Mouse (Mus musculus): ENCODE measurements around the gene Asb2. TPM values are rescaled to one million over a fixed set of nuclear protein-coding genes. Genes with fewer than 3 reads are reported as not detected.
A peak's percentile ranks its signal among the peaks of the same experiment; 100 is the strongest.

Gene Asb2
- polyA plus RNA-seq, 2 experiments, result 2.5 to 3.6 TPM

DNA sequence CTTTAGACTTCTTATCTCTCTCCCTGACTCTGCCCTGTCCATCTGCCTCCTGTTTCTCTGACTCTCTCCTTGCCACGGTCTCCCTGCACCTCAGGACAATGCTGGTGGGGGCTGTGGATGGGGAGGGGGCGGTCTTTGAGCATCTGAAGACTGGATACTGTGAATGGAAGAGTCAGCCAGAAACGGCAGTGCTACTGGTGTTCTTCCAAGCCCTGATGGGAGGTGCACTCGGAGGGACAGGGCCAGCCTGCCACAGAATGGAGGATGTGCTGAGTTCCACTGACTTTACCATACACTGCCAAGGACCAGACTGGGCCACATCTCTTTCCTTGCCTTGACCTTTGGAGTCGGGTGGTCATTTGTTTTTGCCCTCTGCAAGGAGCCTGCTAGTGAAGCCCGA lies 72.9 kb downstream of the Asb2 start:
- H3K4me2 ChIP-seq (ENCODE audit: low read depth), result no peak overlapping the region
- no peaks in the 10 kb centered on the region for H3K27me3 ChIP-seq (ENCODE audit: control insufficient read depth, insufficient read depth, low read length)
- H3K4me1 ChIP-seq (replicated peaks; ENCODE audit: control insufficient read depth in 2 of 2, insufficient read depth in 2 of 2, low read length in 1 of 2), result peaks cover 0 to 5% of the 10 kb centered on the region in 2 experiments; a peak in 1 of 4 replicates
- no peaks in the 10 kb centered on the region for H3K36me3 ChIP-seq (replicated peaks; ENCODE audit: control insufficient read depth, insufficient read depth, low read depth)
- no peak overlapping the region for H3K9ac ChIP-seq (replicated peaks)
- ATAC-seq (ENCODE audit: insufficient read depth) (no peak), DNase-seq (ENCODE audit: low read depth in 3 of 3, low spot score in 3 of 3) (no peak)
- H3K27ac ChIP-seq, result no peak overlapping the region
- 41% methylated on average over 6 of the region's 6 CpGs for WGBS (ENCODE audit: insufficient replicate concordance)
- no peaks in the 10 kb centered on the region for H3K9me3 ChIP-seq (ENCODE audit: control insufficient read depth, low read length)
- no peak for TF ChIP-seq EP300 (IDR thresholded peaks at IDR 0.05; ENCODE audit: low read depth)
- TF ChIP-seq CTCF (IDR thresholded peaks at IDR 0.05; ENCODE audit: low read depth), result no peak
- H3K4me3 ChIP-seq (ENCODE audit: insufficient read depth in 1 of 2, low read depth in 2 of 2, low read length in 2 of 2), result no peak overlapping the region

DNA sequence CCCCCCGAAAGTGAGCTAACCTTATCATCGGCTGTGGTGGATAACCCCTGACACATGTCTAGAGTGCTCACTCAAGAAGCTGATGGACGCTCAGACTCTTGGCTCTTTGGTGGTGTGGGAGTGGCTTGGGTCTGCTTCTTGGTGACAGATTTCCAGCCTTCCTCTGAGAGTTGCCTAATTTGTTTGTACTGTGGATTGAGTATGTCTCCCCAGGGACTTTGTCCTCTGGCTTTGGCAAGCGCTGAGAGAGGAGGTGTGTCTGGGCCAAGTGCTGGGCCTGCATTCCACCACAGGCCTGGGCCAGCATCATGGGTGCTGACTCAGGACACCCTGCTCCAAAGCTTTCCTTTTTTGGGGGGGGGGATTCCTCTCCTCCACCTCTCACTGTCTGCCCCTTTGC lies 73.9 kb downstream of the Asb2 start:
- no peak overlapping the region for H3K4me2 ChIP-seq (ENCODE audit: low read depth)
- H3K9me3 ChIP-seq (ENCODE audit: control insufficient read depth, low read length), result no peaks in the 10 kb centered on the region
- no peak overlapping the region for H3K9ac ChIP-seq (replicated peaks)
- TF ChIP-seq CTCF (IDR thresholded peaks at IDR 0.05; ENCODE audit: low read depth) (no peak), EP300 (IDR thresholded peaks at IDR 0.05; ENCODE audit: low read depth) (no peak)
- H3K27me3 ChIP-seq (ENCODE audit: control insufficient read depth, insufficient read depth, low read length), result no peaks in the 10 kb centered on the region
- H3K4me1 ChIP-seq (replicated peaks; ENCODE audit: control insufficient read depth in 2 of 2, insufficient read depth in 2 of 2, low read length in 1 of 2), result peaks cover 0 to 5% of the 10 kb centered on the region in 2 experiments; a peak in 1 of 4 replicates
- peak; percentile 6 to 12 (median 12) for DNase-seq (ENCODE audit: low read depth in 3 of 3, low spot score in 3 of 3)
- ATAC-seq (ENCODE audit: insufficient read depth), result peak; percentile 57; the same call in 1 of the 2 replicates
- H3K36me3 ChIP-seq (replicated peaks; ENCODE audit: control insufficient read depth, insufficient read depth, low read depth), result no peaks in the 10 kb centered on the region
- H3K4me3 ChIP-seq (ENCODE audit: insufficient read depth in 1 of 2, low read depth in 2 of 2, low read length in 2 of 2), result no peak overlapping the region
- H3K27ac ChIP-seq, result no peak overlapping the region
- WGBS (ENCODE audit: insufficient replicate concordance), result 44% methylated on average over 4 of the region's 4 CpGs

DNA sequence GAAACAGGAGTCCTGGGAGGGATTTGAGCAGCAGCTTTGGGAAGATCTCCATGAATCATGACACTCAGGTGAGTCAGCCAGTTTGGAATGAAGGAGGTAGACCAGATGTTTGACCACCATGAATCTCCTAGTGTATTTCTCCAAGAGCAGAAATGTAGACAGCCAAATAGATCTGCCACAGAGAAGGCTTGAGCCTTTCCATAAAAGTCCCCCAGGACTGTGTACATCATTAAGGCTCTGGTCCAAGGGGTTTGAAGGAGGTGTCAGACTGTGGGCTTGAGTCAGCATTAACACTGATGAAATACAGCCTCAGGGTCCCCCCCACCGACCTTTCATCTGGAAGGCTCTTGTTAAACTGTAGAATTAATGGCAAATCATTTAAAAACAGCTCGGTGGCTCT lies 74.3 kb downstream of the Asb2 start:
- no peak overlapping the region for H3K27ac ChIP-seq
- H3K9me3 ChIP-seq (ENCODE audit: control insufficient read depth, low read length), result no peaks in the 10 kb centered on the region
- H3K27me3 ChIP-seq (ENCODE audit: control insufficient read depth, insufficient read depth, low read length), result no peaks in the 10 kb centered on the region
- H3K9ac ChIP-seq (replicated peaks), result no peak overlapping the region
- no peak overlapping the region for H3K4me3 ChIP-seq (ENCODE audit: insufficient read depth in 1 of 2, low read depth in 2 of 2, low read length in 2 of 2)
- ATAC-seq (ENCODE audit: insufficient read depth), result no peak
- H3K4me1 ChIP-seq (replicated peaks; ENCODE audit: control insufficient read depth in 2 of 2, insufficient read depth in 2 of 2, low read length in 1 of 2), result peaks cover 0 to 5% of the 10 kb centered on the region in 2 experiments; a peak in 1 of 4 replicates
- no peak overlapping the region for H3K4me2 ChIP-seq (ENCODE audit: low read depth)
- TF ChIP-seq EP300 (IDR thresholded peaks at IDR 0.05; ENCODE audit: low read depth) (no peak), CTCF (IDR thresholded peaks at IDR 0.05; ENCODE audit: low read depth) (no peak)
- DNase-seq (ENCODE audit: low read depth in 3 of 3, low spot score in 3 of 3), result no peak
- 40% methylated on average over 2 of the region's 2 CpGs for WGBS (ENCODE audit: insufficient replicate concordance)
- no peaks in the 10 kb centered on the region for H3K36me3 ChIP-seq (replicated peaks; ENCODE audit: control insufficient read depth, insufficient read depth, low read depth)

DNA sequence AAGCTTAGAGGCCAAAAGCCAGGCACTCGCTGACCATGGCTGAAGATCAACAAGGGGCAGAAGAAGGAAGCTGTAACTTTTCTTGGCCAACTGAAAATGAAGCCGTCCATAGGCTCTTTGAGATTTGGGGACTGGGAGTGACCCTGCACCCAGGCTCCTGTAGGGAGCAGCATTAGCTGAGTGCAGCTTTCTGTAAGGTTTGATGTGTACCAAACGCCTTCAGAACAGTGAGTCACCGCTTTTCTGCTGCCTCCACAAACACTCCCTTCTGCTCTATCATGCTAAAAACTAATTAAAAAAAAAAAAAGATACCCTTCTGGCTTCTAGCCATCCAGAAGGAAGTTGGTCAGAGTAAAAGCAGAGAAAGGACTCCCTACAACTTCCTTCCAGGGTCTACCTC lies 79.4 kb downstream of the Asb2 start:
- TF ChIP-seq EP300 (IDR thresholded peaks at IDR 0.05; ENCODE audit: low read depth), result no peak
- TF ChIP-seq CTCF (IDR thresholded peaks at IDR 0.05; ENCODE audit: low read depth), result no peak
- H3K4me3 ChIP-seq (ENCODE audit: insufficient read depth in 1 of 2, low read depth in 2 of 2, low read length in 2 of 2), result no peak overlapping the region
- 49% methylated on average over 4 of the region's 4 CpGs for WGBS (ENCODE audit: insufficient replicate concordance)
- no peaks in the 10 kb centered on the region; a peak in 1 of 4 replicates for H3K4me1 ChIP-seq (replicated peaks; ENCODE audit: control insufficient read depth in 2 of 2, insufficient read depth in 2 of 2, low read length in 1 of 2)
- no peaks in the 10 kb centered on the region for H3K36me3 ChIP-seq (replicated peaks; ENCODE audit: control insufficient read depth, insufficient read depth, low read depth)
- ATAC-seq (ENCODE audit: insufficient read depth) (no peak), DNase-seq (ENCODE audit: low read depth in 3 of 3, low spot score in 3 of 3) (no peak)
- H3K9me3 ChIP-seq (ENCODE audit: control insufficient read depth, low read length), result no peaks in the 10 kb centered on the region
- H3K27me3 ChIP-seq (ENCODE audit: control insufficient read depth, insufficient read depth, low read length), result no peaks in the 10 kb centered on the region
- H3K4me2 ChIP-seq (ENCODE audit: low read depth), result no peak overlapping the region
- H3K27ac ChIP-seq, result no peak overlapping the region
- no peak overlapping the region for H3K9ac ChIP-seq (replicated peaks)

DNA sequence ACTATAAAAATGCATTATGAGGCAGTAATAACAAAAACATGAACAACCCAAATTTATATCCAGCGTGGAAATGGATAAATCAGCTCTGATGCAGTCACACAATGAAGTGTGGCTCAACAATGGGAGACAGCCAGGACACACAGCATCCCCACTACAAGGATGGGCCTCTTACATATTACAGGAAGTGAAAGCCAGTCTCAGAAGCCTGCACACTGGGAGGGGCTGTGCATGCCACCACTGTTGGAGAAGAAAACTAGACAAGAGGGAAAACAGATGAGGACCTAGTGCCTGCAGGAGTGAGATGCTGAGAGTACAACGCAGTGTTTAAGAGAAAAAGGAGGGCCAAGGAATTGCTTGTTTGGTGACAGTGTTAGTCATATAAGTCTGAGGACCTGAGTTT lies 82.1 kb downstream of the Asb2 start:
- DNase-seq (ENCODE audit: low read depth in 3 of 3, low spot score in 3 of 3) (no peak), ATAC-seq (ENCODE audit: insufficient read depth) (no peak)
- Histone ChIP-seq H3K4me3 (ENCODE audit: insufficient read depth in 1 of 2, low read depth in 2 of 2, low read length in 2 of 2) (no peak overlapping the region), H3K9ac (replicated peaks) (no peak overlapping the region), H3K36me3 (replicated peaks; ENCODE audit: control insufficient read depth, insufficient read depth, low read depth) (no peaks in the 10 kb centered on the region), H3K9me3 (ENCODE audit: control insufficient read depth, low read length) (no peaks in the 10 kb centered on the region), H3K27ac (no peak overlapping the region), H3K4me1 (replicated peaks; ENCODE audit: control insufficient read depth in 2 of 2, insufficient read depth in 2 of 2, low read length in 1 of 2) (no peaks in the 10 kb centered on the region), H3K27me3 (ENCODE audit: control insufficient read depth, insufficient read depth, low read length) (no peaks in the 10 kb centered on the region), H3K4me2 (ENCODE audit: low read depth) (no peak overlapping the region)
- TF ChIP-seq CTCF (IDR thresholded peaks at IDR 0.05; ENCODE audit: low read depth), result no peak
- TF ChIP-seq EP300 (IDR thresholded peaks at IDR 0.05; ENCODE audit: low read depth), result no peak
- 63% methylated on average over 2 of the region's 2 CpGs for WGBS (ENCODE audit: insufficient replicate concordance)
